Mouse (Mus musculus) urinary bladder, adult 2 months (tissue): ENCODE measurements around the gene Fcgbp. TPM values are rescaled to one million over a fixed set of nuclear protein-coding genes. Genes with fewer than 3 reads are reported as not detected.
A peak's percentile ranks its signal among the peaks of the same experiment; 100 is the strongest.
"Not testable (repeated sequence)": the region's sequence is repeated elsewhere in the genome, so short reads cannot be mapped to it uniquely, and the experiment has no call there.

Source experiments
- DNase-seq: peaks from one replicate; pipeline ENCODE4 v3.0.0; 2022; ENCODE audit warnings: low spot score
- polyA plus RNA-seq: library from polyadenylated mRNA; depleted of rRNA; stranded (reverse); fragments of >200 nt; gene quantifications from 2 replicates; pipeline ENCODE4 v1.2.3, GENCODE M21; 2012; rRNA removed

Fcgbp gene
- polyA plus RNA-seq, 1 experiment: 1.3 TPM

GRCm38 (mm10) chr7:28149841-28150240 lies 78.8 kb downstream of the Fcgbp start:
- no peak for DNase-seq

GRCm38 (mm10) chr7:28151584-28152221 lies 80.7 kb downstream of the Fcgbp start:
- no peak for DNase-seq

- DNase-seq: not testable (repeated sequence)
Measured at GRCm38 (mm10) chr7:28153595-28153994, 82.6 kb downstream of the Fcgbp start.

GRCm38 (mm10) chr7:28159292-28159691 lies 88.3 kb downstream of the Fcgbp start:
- DNase-seq: no peak

- no peak for DNase-seq
Measured at GRCm38 (mm10) chr7:28159893-28160292, 88.9 kb downstream of the Fcgbp start.

GRCm38 (mm10) chr7:28161163-28161749 lies 90.2 kb downstream of the Fcgbp start:
- no peak for DNase-seq

- no peak for DNase-seq
Measured at GRCm38 (mm10) chr7:28165406-28165805, 94.4 kb downstream of the Fcgbp start.

- DNase-seq: peak; percentile 29
Measured at GRCm38 (mm10) chr7:28168320-28169115, 97.5 kb downstream of the Fcgbp start.

- DNase-seq: peak; percentile 74
Measured at GRCm38 (mm10) chr7:28169489-28170422, 98.7 kb downstream of the Fcgbp start, which contains the start of gene Fbl. Gene Fbl, plus strand, starts transcription at chr7:28169710.

Other genes starting within 250 kb of the Fcgbp start
- gene Zfp59, start 232.6 kb upstream of the Fcgbp start, polyA plus RNA-seq: 3.8 TPM in 2 replicates
- gene Zfp607a, start 213.7 kb upstream of the Fcgbp start, polyA plus RNA-seq: 3.1 and 3.3 TPM in 2 replicates
- gene Zfp974, start 141.8 kb upstream of the Fcgbp start, polyA plus RNA-seq: 7.2 and 7.6 TPM in 2 replicates
- gene Zfp780b, start 92.1 kb upstream of the Fcgbp start, polyA plus RNA-seq: 6.4 and 8.0 TPM in 2 replicates
- gene Zfp850, start 57.1 kb upstream of the Fcgbp start, polyA plus RNA-seq: 0.84 and 0.88 TPM in 2 replicates
- gene Psmc4, start 21.1 kb upstream of the Fcgbp start, polyA plus RNA-seq: 143 and 175 TPM in 2 replicates
- gene 9530053A07Rik, start 58.2 kb downstream of the Fcgbp start, polyA plus RNA-seq: 0.01 TPM in 1 of 2 replicates, not detected in the other
- 88.9 and 108 TPM in 2 replicates for gene Fbl, start 98.5 kb downstream of the Fcgbp start, polyA plus RNA-seq
- 11.7 and 17.6 TPM in 2 replicates for gene Dyrk1b, start 108.2 kb downstream of the Fcgbp start, polyA plus RNA-seq
- gene Eid2, start 196.6 kb downstream of the Fcgbp start, polyA plus RNA-seq: 14.8 and 15.6 TPM in 2 replicates
- 9.4 and 10.1 TPM in 2 replicates for gene Eid2b, start 206.5 kb downstream of the Fcgbp start, polyA plus RNA-seq
- 0.19 TPM in 1 of 2 replicates, not detected in the other for gene Selenov, start 219.9 kb downstream of the Fcgbp start, polyA plus RNA-seq
- gene Dll3, start 231.0 kb downstream of the Fcgbp start, polyA plus RNA-seq: not detected in 2 replicates
- gene Timm50, start 240.8 kb downstream of the Fcgbp start, polyA plus RNA-seq: 33.7 and 41.8 TPM in 2 replicates